Mouse (Mus musculus) bone marrow macrophage, adult 2 months (primary cell): ENCODE results near the gene Rps10. TPM values are rescaled to one million over a fixed set of nuclear protein-coding genes. Genes with fewer than 3 reads are reported as not detected.

Experiments used
- H3K27ac ChIP-seq: 2 replicates; pipeline ENCODE4 v1.5.1; 2012; ENCODE audit warnings: low read depth, low read length; ENCODE audit not compliant: insufficient read depth
- H3K4me1 ChIP-seq: 2 replicates; pipeline ENCODE4 v1.6.1; 2012; ENCODE audit warnings: low read length; ENCODE audit not compliant: control insufficient read depth, insufficient read depth
- H3K4me3 ChIP-seq: 2 replicates; pipeline ENCODE4 v1.5.1; 2012; ENCODE audit warnings: mild to moderate bottlenecking, low read length, moderate library complexity; ENCODE audit not compliant: insufficient read depth
- CTCF ChIP-seq: IDR thresholded peaks from 2 replicates; pipeline ENCODE4 v1.5.1; 2012; ENCODE audit warnings: low read depth, mild to moderate bottlenecking, low read length, moderate library complexity
- POLR2A ChIP-seq: IDR thresholded peaks from 2 replicates; pipeline ENCODE4 v1.6.1; 2012; ENCODE audit warnings: mild to moderate bottlenecking, low read depth, low read length, borderline replicate concordance
- polyA plus RNA-seq: library from polyadenylated mRNA; stranded (reverse); fragments of >200 nt; gene quantifications from 2 replicates; pipeline ENCODE4 v1.2.4, GENCODE M21; 2012; ENCODE audit not compliant: missing spikeins, insufficient read depth, insufficient read length

Rps10 gene
- polyA plus RNA-seq, 1 experiment: 1,367 TPM

DNA sequence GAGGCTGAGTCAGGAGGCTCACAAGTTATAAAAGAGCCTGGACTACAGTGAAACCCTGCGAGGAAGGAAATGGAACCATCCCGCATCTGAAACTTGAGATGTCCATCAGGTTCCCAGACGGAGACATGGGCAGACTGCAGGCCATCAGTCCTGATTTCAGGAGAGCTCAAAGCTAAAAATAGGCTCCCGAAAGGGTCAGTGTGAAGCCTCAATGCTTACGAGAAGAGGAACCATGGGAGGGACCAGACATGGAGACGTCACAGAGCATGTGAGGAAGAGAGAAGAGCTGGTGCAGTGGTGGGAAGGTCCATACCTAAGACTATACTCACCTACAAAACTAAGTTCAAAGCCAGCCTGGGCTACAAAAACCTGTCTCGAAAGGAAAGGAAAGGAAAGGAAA, 21.1 kb downstream of the Rps10 start:
- no peak for TF ChIP-seq CTCF
- no peak for TF ChIP-seq POLR2A
- Histone ChIP-seq H3K4me3 (no peak overlapping the region), H3K27ac (no peak overlapping the region), H3K4me1 (peaks cover 40% of the 10 kb centered on the region)

DNA sequence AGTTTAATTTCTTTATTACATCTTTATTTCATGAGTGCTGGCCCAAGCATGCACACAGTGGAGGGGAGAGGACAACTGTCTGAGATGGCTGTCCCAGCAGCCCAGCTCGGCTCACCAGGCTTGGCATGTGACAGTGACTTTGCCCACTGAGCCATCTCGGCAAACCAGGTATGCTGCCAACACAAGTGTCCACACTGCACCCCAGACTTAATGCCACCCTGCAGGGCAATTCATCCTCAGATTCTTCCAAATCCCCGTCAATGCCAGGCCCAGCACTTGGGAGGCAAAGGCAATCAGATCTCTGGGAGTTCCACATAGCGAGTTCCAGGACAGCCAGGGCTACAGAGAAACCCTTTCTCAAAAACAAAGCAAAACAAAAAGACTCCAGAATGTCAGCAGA, 23.5 kb downstream of the Rps10 start:
- H3K4me3 ChIP-seq: no peak overlapping the region
- no peak overlapping the region for H3K27ac ChIP-seq
- peaks cover 46% of the 10 kb centered on the region for H3K4me1 ChIP-seq
- no peak for TF ChIP-seq POLR2A
- no peak for TF ChIP-seq CTCF

DNA sequence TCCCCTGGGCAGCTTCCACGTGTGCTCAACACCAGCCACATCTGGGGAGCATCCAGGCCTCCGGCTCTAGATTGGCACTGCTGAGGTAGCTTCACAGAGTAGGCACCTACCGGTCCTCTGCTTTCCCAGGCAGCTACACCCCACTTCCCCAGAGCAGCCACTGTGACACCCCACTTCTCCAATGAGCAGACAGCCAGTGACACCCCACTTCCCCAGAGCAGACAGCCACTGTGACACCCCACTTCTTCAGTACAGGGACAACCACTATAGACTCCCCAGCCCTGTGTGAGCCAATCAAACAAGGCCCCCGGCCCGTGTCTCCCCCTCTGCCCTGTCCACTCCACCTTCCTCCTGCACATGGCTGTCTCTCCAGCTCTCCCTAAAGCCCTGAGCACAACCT, 24.5 kb downstream of the Rps10 start:
- Histone ChIP-seq H3K4me1 (peaks cover 46% of the 10 kb centered on the region), H3K4me3 (no peak overlapping the region), H3K27ac (no peak overlapping the region)
- TF ChIP-seq CTCF: no peak

DNA sequence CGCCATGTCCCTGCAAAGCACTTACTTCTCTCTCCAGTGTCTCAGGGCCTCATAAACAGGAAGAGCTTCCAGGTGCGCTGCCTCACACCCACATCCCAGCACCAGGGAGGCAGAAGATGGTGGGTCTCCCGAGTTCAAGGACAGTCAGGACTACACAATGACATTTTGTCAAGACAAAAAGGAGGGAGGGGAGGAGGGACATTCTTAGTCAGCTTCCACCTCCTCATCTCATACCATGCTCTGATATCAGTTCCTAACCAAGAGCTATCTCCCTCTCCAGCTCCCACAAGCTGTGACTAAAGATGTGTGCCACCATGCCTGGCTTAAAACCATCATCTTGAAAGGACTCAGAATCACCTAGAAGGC, 25.0 kb downstream of the Rps10 start:
- H3K27ac ChIP-seq: no peak overlapping the region
- H3K4me1 ChIP-seq: peaks cover 42% of the 10 kb centered on the region
- TF ChIP-seq POLR2A (no peak), CTCF (no peak)
- no peak overlapping the region for H3K4me3 ChIP-seq

DNA sequence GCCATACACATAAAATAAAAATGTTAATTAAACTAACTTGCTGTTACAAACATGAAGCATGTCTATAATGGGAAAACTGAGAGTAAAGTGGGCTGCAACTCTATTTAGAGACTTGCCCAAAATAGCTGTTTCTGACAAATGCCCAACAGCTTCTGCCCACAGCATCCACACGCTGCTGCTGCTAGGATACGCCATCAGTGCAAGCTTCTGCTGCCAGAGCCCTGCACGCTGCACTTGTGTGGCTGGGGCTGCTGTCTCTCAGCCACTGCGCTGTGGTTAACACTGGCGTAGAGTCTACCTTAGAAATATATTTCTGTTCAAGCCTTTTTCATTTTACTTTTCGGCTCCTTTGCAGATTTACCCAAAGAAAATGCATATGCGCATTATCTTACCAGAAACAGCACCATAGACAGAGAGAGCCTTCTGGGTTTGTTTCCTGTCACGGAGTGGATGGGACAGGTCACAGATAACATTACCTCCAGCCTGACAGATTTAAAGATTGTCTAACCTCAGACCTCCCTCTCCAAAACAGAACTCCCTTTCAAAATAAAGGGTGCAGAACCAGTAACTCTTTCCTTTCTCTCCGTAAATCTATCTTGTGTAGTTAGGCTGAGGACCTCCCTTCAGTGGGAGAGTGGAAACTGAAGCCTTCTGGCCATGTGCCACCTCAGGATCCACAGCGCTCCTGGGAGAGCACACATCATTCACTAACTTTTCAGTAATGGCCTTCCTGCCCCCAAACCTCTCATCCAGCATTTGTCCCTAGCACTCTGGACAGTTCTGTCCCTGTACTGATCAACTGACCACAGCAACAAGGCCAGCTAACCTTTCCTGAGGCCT, 25.6 kb downstream of the Rps10 start:
- H3K4me1 ChIP-seq: peaks cover 38% of the 10 kb centered on the region
- H3K4me3 ChIP-seq: no peak overlapping the region
- TF ChIP-seq POLR2A (no peak), CTCF (no peak)
- H3K27ac ChIP-seq: no peak overlapping the region

DNA sequence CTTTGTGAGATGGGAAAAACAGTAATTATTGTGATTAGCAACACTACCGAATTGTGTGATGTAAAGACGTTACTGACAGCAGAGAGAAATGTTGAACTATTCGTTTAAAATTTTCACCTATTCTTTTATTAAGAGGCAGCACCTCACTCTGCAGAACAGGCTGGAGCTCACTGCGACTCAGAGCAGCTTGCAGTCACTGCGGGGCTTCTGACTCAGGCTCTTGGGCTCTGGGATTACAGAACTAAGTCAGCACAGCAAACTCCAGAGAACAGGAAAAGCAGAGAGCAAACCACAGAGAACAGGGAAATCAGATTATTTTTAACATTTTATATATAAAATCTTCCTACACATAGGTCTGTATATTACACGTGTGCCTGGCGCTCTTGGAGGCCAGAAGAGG, 26.9 kb downstream of the Rps10 start:
- Histone ChIP-seq H3K27ac (no peak overlapping the region), H3K4me3 (no peak overlapping the region), H3K4me1 (peaks cover 27% of the 10 kb centered on the region)
- no peak for TF ChIP-seq CTCF
- no peak for TF ChIP-seq POLR2A

DNA sequence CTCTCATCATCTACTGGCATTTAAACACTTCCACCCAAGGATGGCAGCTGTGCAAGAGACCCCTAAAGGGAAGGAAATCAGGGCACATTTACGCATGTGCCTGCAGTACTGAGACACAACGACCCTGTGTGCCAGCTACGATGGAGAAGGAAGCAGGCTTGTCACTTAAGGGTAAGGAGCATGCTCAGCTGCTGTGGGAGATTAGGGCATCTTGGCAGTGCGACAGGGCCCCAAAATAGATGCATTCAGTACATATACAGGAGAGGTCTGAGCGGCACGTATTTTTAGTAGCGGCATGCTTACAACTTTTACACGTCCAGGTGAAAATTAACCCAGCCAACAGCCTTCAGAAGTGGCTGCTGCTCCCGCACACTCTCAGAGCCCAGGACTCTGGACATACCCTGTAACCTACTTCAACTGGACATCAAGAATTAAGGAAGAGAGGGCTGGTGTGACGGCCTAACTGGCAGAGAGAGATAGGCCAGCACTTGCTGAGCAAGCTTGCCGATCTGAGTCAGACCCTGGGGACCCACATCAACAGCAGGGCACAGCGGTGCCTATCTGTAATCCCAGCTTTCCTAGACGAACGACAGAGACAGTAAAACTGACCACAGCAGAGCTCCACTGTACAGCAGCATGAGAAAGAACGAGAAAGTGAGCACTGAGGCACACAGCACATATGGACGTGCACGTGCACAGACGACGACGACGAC, 32.8 kb downstream of the Rps10 start:
- Histone ChIP-seq H3K4me3 (no peak overlapping the region), H3K27ac (no peak overlapping the region), H3K4me1 (peaks cover 22% of the 10 kb centered on the region)
- no peak for TF ChIP-seq CTCF
- no peak for TF ChIP-seq POLR2A

DNA sequence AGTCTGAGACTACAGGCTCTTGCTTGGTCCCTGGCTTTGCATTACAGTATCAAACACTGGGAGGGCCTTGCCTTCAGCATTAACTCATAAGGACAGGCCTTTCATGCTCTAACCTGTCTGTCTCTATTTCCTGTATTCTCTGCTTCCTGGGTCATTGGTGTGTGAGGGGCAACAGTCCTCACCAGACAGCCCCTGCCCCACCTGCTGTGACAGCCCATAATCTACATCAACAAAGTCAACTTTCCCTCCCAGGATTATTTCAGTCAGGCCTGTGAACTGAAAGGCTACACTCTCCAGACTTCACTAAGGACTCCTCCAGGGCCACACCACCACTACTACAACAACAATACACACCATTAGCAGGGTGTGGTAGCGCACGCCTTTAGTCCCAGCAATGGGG, 33.4 kb downstream of the Rps10 start:
- TF ChIP-seq POLR2A (no peak), CTCF (no peak)
- Histone ChIP-seq H3K27ac (no peak overlapping the region), H3K4me1 (peaks cover 27% of the 10 kb centered on the region), H3K4me3 (no peak overlapping the region)

DNA sequence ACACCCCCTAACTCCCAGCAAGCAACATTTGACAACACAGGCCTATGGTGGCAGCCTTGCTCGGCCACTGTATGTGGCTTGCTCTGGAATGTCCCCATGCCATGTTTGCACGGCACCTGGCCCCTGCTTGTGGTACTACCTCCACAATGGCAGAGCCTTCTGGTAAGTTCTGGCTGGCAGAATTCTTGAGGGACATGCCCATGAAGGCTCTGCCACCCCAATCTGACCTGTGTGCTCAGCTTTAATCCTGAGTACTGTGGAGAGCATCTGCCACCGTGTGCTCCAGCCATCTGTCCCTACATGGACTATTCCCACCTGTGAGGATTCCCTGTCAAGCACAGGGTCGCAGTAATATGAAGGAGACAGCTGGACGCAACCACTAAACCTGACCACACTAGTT, 35.6 kb downstream of the Rps10 start:
- peaks cover 27% of the 10 kb centered on the region for H3K4me1 ChIP-seq
- TF ChIP-seq POLR2A (no peak), CTCF (no peak)

DNA sequence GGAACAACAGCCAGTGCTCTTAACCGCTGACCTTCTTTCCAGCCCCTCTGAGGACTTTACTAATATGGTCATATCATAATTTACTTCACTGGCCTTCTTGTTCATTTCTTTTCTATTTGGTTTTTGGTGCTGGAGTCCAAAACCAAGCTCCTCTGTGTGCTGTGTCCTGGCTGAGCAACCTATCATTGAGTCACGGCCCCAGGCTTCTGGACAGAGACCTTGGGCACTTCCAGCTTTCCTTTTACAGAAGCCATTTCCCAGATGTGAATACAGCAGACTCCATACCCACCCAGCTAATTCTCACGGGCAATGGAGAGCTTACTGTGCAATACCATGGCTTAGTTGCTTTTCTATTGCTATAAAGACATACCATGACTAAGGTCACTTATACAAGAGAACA, 36.2 kb downstream of the Rps10 start:
- TF ChIP-seq CTCF (no peak), POLR2A (no peak)
- Histone ChIP-seq H3K27ac (no peak overlapping the region), H3K4me1 (peaks cover 27% of the 10 kb centered on the region), H3K4me3 (no peak overlapping the region)

More for the DNA sequence above, 35.6 kb downstream of the Rps10 start:
- no peak overlapping the region for H3K27ac ChIP-seq
- H3K4me3 ChIP-seq: no peak overlapping the region
